Mouse (Mus musculus) left cerebral cortex, adult 18-20 months (tissue): ENCODE measurements at regions not wholly inside any gene's neighbourhood (a gene's known extent, or its start where the extent isn't known, plus 50 kb on each side); places are given as distances from the start of the nearest gene placed in this dataset.

ENCODE experiments used
- DNase-seq, 2 experiments: peaks; one replicate each; pipeline ENCODE4 v3.0.0; 2021 to 2022; ENCODE audit warnings: low spot score in 2 of 2, mixed read lengths in 1 of 2

DNA sequence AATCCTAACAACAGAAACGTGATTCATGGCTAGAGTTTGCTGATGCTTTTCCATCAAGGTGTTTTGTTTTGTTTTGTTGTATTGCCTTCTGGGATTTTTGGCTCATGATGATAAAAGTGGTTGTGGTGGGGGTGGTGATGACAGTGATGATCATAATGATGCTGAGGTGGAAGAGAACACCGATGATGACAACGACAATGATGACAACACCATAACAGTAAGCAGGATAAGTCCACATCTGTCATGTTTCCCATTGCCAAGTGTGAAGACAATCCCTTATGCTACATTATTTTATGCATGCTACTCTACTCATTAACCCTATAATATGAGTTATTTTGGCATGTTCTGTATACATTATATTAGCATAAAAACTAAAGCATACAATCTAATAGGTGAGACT is 477.0 kb downstream of the Trhde start:
- DNase-seq, result no peak

DNA sequence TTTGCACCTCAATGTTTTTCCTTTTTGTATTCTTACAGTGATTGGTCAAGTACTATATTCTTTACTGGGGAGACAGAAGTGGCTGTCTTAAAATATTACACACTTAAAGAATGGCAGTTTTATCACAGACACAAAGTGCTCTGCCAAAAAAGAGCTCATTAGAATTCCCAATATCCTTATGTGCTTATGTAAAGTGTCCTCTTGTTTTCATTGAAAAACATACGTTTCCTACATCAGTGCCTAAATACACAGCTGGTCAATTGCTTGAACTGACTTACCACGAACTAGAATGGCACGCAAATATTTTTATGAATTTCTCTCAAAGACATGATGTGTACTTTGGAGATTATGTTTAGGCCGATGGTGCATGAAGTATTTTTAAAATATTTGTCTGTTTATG is 480.6 kb downstream of the Trhde start:
- no peak for DNase-seq

DNA sequence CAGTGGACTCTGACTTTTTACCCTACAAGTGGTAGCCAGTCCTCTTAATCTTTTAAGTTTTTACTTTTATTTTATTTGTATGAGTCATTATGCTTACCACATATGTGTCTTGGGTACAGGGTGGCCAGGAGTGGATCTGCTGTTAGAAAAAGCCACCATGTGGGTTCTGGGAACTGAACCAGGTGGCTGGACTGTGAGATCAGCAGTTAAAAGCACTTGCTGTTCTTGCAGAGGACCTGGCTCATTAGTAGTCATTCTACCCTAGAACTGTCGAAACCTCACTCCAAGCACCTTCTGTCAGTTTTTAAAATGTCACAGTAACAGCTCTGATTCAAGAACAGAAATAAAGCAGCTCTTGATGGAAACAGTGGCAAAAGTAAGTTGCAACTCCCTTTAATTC is 483.6 kb downstream of the Trhde start:
- DNase-seq, result peak; percentile 4 to 5
